Mouse (Mus musculus): ENCODE data around the gene AC140267.1. TPM values are rescaled to one million over a fixed set of nuclear protein-coding genes. Genes with fewer than 3 reads are reported as not detected.

AC140267.1 gene
- polyA plus RNA-seq, 1 experiment from 2014 or later: not detected

DNA sequence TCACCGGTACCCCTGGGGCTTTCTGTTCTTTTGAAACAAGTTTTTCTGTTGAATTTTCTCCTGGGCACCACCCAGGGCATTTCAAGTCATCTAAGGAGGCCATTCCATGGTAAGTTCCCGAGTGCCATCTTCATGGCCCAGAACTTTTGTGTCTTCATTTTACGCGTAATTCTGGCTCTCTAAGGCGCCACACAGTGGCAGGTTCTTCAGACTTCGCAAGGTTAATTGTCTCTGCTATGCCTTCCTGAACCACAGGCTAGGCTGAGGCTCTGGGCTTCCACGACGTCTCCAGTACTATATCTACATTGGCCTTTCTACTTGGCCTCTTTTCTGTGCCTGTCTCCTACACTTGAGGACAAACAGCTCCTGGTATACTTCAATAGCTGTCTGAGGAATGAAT lies 14.6 kb upstream of the AC140267.1 start:
- H3K36me3 ChIP-seq (ENCODE audit: control insufficient read depth, insufficient read depth, low read length): no peaks in the 10 kb centered on the region
- 0 out of 2 replicates have a peak, but pooled peaks cover 3% of the 10 kb centered on the region for H3K4me1 ChIP-seq (replicated peaks; ENCODE audit: control insufficient read depth, insufficient read depth, low read length)
- 68% methylated on average over 8 of the region's 8 CpGs for WGBS
- no peak overlapping the region for H3K27ac ChIP-seq (ENCODE audit: low read depth, low read length)
- DNase-seq (ENCODE audit: low spot score) (no peak), ATAC-seq (replicated peaks; ENCODE audit: low FRiP score) (no peak)
- H3K27me3 ChIP-seq (ENCODE audit: control insufficient read depth, insufficient read depth, low read length): no peaks in the 10 kb centered on the region
- H3K9me3 ChIP-seq (ENCODE audit: control insufficient read depth, low read length): no peaks in the 10 kb centered on the region
- no peak overlapping the region for H3K4me2 ChIP-seq (ENCODE audit: low read depth, low read length, severe bottlenecking)
- H3K9ac ChIP-seq (ENCODE audit: low read length): no peak overlapping the region
- H3K4me3 ChIP-seq (ENCODE audit: low read depth, low read length): no peak overlapping the region

DNA sequence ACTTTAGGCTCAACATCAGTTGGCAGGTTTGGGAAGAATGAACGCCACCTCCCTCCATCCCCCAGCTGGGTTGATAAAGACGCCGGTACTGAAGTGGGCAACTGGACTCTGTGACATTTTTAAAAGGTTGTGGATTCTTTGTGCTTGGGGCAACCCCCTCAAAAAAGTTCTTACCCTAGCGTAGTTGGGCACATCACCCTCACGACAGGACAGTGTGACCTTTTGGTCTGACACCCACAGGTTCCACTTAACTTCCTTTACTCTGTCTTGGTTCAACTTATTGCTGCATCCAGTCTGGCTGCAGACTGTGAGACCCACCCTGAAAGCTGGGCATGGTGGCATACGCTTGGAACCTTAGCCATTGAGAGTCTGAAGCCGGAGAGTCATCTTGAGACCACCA lies 11.9 kb upstream of the AC140267.1 start:
- WGBS: 93% methylated on average over 7 of the region's 7 CpGs
- ATAC-seq (replicated peaks; ENCODE audit: low FRiP score): no peak

DNA sequence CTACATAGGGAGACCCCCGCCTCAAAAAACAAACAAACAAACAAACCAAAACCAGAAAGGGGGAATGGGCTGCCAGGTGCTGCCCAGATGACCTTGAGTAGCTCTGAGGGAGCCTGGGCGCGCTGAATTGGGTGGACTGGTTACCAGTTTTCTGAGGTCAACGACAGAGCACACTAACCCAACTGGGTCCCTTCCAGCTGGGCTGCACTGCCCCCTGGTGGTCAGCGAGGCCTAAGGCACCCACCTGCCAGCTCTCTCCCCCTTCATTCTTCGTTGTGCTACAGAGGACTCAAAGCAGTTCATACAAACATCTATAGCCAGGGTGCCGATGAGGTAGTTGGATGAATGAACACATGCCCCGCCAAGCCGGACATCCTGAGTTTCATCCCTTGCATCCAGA lies 10.4 kb upstream of the AC140267.1 start:
- Histone ChIP-seq H3K4me2 (ENCODE audit: low read depth, low read length, severe bottlenecking) (no peak overlapping the region), H3K27me3 (ENCODE audit: control insufficient read depth, insufficient read depth, low read length) (no peaks in the 10 kb centered on the region), H3K4me1 (replicated peaks; ENCODE audit: control insufficient read depth, insufficient read depth, low read length) (no peaks in the 10 kb centered on the region), H3K4me3 (ENCODE audit: low read depth, low read length) (no peak overlapping the region), H3K9ac (ENCODE audit: low read length) (no peak overlapping the region), H3K27ac (ENCODE audit: low read depth, low read length) (no peak overlapping the region), H3K36me3 (ENCODE audit: control insufficient read depth, insufficient read depth, low read length) (no peaks in the 10 kb centered on the region), H3K9me3 (ENCODE audit: control insufficient read depth, low read length) (no peaks in the 10 kb centered on the region)
- ATAC-seq (replicated peaks; ENCODE audit: low FRiP score) (no peak), DNase-seq (ENCODE audit: low spot score) (peak; percentile 89)
- 23% methylated on average over 9 of the region's 9 CpGs for WGBS

More for the DNA sequence above, 11.9 kb upstream of the AC140267.1 start:
- Histone ChIP-seq H3K4me2 (ENCODE audit: low read depth, low read length, severe bottlenecking) (no peak overlapping the region), H3K36me3 (ENCODE audit: control insufficient read depth, insufficient read depth, low read length) (no peaks in the 10 kb centered on the region), H3K9ac (ENCODE audit: low read length) (no peak overlapping the region), H3K9me3 (ENCODE audit: control insufficient read depth, low read length) (no peaks in the 10 kb centered on the region), H3K27me3 (ENCODE audit: control insufficient read depth, insufficient read depth, low read length) (no peaks in the 10 kb centered on the region), H3K4me1 (replicated peaks; ENCODE audit: control insufficient read depth, insufficient read depth, low read length) (0 out of 2 replicates have a peak, but pooled peaks cover 3% of the 10 kb centered on the region), H3K4me3 (ENCODE audit: low read depth, low read length) (no peak overlapping the region), H3K27ac (ENCODE audit: low read depth, low read length) (no peak overlapping the region)
- DNase-seq (ENCODE audit: low spot score): no peak

DNA sequence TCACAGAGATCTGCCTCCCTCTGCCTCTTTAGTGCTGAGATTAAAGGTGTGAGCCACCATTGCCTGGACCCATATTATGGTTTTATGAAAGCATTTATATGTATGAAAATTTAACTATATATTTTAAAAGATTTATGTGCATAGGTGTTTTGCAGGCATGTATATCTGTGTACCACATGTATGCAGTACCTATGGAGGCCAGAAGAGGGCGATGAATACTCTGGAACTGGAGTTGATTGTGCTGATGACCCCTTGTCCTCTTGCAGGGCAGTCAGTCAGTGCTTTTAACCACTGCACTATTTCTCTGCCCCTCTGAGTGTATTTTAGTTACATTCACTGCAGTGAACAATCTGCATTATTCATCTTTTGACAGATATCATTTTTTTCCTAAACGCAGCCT lies 9.8 kb upstream of the AC140267.1 start:
- Histone ChIP-seq H3K9ac (ENCODE audit: low read length) (no peak overlapping the region), H3K4me1 (replicated peaks; ENCODE audit: control insufficient read depth, insufficient read depth, low read length) (no peaks in the 10 kb centered on the region), H3K9me3 (ENCODE audit: control insufficient read depth, low read length) (no peaks in the 10 kb centered on the region), H3K4me3 (ENCODE audit: low read depth, low read length) (no peak overlapping the region), H3K27ac (ENCODE audit: low read depth, low read length) (no peak overlapping the region), H3K4me2 (ENCODE audit: low read depth, low read length, severe bottlenecking) (no peak overlapping the region), H3K27me3 (ENCODE audit: control insufficient read depth, insufficient read depth, low read length) (no peaks in the 10 kb centered on the region), H3K36me3 (ENCODE audit: control insufficient read depth, insufficient read depth, low read length) (no peaks in the 10 kb centered on the region)
- ATAC-seq (replicated peaks; ENCODE audit: low FRiP score): no peak
- peak; percentile 68 for DNase-seq (ENCODE audit: low spot score)
- WGBS: 43% methylated on average over 2 of the region's 2 CpGs

DNA sequence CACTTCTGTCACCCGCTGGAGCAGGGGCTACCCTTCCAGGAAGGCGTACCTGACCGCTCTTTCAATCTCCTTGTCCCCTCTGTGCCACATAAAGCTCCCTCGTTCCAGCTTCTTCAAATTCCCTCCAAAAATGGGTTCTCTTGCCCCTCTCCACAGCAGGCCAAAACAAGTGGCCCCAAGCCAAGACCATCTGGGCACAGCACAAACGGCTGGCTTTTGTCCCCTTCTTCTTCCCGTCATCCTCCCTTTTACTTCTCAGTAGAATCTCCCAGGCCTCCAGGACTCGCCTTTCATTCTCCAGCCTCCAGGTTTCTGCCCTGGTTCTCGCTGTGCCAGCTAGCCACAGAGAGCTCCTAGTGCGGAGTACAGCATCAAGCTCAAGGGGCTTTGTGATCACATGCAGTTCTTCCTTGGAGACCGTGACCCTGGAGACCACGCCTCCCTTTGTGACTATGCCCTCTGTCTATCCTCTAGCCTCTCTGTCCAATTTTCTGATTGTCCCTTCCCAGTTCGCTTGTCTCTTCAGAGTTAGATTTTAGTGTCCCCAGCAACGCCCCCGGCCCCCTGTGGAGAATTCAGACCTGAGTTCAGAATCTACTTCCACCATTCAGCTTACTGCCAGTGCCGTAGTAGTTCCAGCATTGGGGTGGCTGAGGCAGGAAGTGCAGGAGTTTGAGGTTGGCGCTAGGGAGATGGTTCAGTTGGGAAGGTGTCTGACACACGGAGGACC lies 7.4 kb upstream of the AC140267.1 start:
- Histone ChIP-seq H3K4me1 (replicated peaks; ENCODE audit: control insufficient read depth, insufficient read depth, low read length) (no peaks in the 10 kb centered on the region), H3K27ac (ENCODE audit: low read depth, low read length) (no peak overlapping the region), H3K4me3 (ENCODE audit: low read depth, low read length) (no peak overlapping the region), H3K27me3 (ENCODE audit: control insufficient read depth, insufficient read depth, low read length) (no peaks in the 10 kb centered on the region), H3K9me3 (ENCODE audit: control insufficient read depth, low read length) (no peaks in the 10 kb centered on the region), H3K4me2 (ENCODE audit: low read depth, low read length, severe bottlenecking) (no peak overlapping the region), H3K9ac (ENCODE audit: low read length) (peak overlapping the region; percentile 24; the same call in 1 of the 2 replicates), H3K36me3 (ENCODE audit: control insufficient read depth, insufficient read depth, low read length) (no peaks in the 10 kb centered on the region)
- 73% methylated on average over 17 of the region's 17 CpGs for WGBS
- DNase-seq (ENCODE audit: low spot score) (no peak), ATAC-seq (replicated peaks; ENCODE audit: low FRiP score) (no peak)

DNA sequence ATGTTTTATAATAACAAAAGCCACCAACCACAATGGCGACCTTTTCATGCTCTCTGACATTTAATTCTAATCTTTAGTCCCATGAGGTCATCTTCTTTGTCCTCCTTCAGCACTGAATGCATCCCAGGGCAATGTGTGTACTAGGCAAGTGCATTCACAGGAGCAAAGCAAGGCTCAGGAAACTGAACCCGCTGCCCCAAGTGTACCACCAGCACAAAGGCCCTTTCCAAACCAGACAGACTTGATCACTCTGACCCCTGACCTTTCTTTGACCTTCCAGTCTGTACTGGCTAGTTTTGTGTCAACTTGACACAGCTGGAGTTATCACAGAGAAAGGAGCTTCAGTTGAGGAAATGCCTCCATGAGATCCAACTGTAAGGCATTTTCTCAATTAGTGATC lies 3.3 kb upstream of the AC140267.1 start:
- Histone ChIP-seq H3K36me3 (ENCODE audit: control insufficient read depth, insufficient read depth, low read length) (peaks cover 3% of the 10 kb centered on the region; the same call in 1 of the 2 replicates), H3K9ac (ENCODE audit: low read length) (no peak overlapping the region), H3K27ac (ENCODE audit: low read depth, low read length) (no peak overlapping the region), H3K4me3 (ENCODE audit: low read depth, low read length) (no peak overlapping the region), H3K4me2 (ENCODE audit: low read depth, low read length, severe bottlenecking) (no peak overlapping the region), H3K4me1 (replicated peaks; ENCODE audit: control insufficient read depth, insufficient read depth, low read length) (peaks cover 4% of the 10 kb centered on the region; the same call in 1 of the 2 replicates), H3K9me3 (ENCODE audit: control insufficient read depth, low read length) (no peaks in the 10 kb centered on the region), H3K27me3 (ENCODE audit: control insufficient read depth, insufficient read depth, low read length) (no peaks in the 10 kb centered on the region)
- ATAC-seq (replicated peaks; ENCODE audit: low FRiP score) (no peak), DNase-seq (ENCODE audit: low spot score) (no peak)
- WGBS: 43% methylated on average over 2 of the region's 2 CpGs

DNA sequence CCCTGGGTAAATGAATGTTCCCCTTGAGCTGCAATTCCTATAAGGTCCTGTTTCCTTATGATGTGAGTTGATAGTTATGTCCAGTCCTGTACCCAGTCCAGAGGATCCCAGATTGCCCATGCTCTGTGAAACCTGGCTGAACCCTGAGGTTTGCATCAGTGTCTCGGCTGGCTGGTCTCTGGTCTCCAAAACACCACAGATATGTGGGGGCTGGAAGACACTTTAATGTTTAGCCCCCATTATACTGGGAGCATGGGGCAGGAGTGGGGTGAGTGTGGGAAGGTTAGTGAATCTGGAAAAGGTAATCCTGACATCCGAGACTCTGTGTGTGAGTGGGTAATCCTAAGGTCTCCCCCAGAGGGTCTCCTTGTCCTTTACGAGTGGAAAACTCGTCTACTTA lies 2.6 kb upstream of the AC140267.1 start:
- DNase-seq (ENCODE audit: low spot score): no peak
- Histone ChIP-seq H3K4me1 (replicated peaks; ENCODE audit: control insufficient read depth, insufficient read depth, low read length) (peaks cover 4% of the 10 kb centered on the region; the same call in 1 of the 2 replicates), H3K9ac (ENCODE audit: low read length) (0 out of 2 replicates have a peak overlapping the region, but pooled peaks have one; percentile 45), H3K4me2 (ENCODE audit: low read depth, low read length, severe bottlenecking) (peak overlapping the region; percentile 82; the same call in 1 of the 2 replicates), H3K4me3 (ENCODE audit: low read depth, low read length) (no peak overlapping the region), H3K9me3 (ENCODE audit: control insufficient read depth, low read length) (no peaks in the 10 kb centered on the region), H3K27ac (ENCODE audit: low read depth, low read length) (peak overlapping the region; percentile 59; the same call in 1 of the 2 replicates), H3K27me3 (ENCODE audit: control insufficient read depth, insufficient read depth, low read length) (no peaks in the 10 kb centered on the region), H3K36me3 (ENCODE audit: control insufficient read depth, insufficient read depth, low read length) (peaks cover 3% of the 10 kb centered on the region; the same call in 1 of the 2 replicates)
- 67% methylated on average over 4 of the region's 4 CpGs for WGBS
- peak; percentile 7; the same call in 1 of the 2 replicates for ATAC-seq (replicated peaks; ENCODE audit: low FRiP score)

DNA sequence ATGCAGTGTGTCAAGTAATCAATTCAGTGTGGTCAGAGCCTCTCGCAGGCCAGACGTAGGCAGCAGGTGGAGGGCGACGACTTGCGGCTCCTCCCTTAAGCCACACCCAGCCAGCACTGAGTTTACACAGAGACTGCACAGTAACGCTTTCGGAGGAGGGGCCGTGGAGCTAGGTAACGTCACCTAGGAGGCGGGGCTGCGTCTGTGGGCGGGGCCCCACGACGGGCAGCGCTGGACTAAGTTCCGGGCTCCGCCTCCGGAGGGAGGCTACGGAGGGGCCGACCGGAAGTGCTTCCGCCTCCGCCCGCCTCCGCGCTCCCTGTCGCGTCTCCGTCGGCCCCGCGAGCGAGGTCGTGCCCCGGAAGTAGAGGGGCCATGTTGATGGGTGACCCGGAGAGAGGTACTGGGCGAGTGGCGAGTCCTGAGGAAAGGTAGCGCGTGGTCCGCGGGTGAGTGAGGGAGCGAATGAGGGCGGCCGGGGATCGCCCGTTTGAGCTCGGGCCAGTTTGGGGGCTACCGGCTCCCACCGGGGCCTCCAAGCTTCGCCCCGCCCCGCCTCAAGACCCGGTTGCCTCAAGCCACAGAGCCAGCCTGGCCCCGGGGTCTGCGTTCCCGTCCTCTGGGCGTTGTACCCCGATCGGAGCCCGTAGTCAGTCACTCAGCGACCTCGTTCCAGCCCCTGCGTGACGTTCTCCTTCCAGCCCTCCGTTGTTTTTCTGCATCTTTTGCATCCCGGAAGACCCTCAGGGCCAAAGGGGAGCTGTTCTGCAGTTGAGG lies 1.7 kb upstream of the AC140267.1 start, which contains the start of gene Mief1:
Mief1 (plus strand) TSS at position 286 of the 777 bp plus-strand sequence.
- H3K27me3 ChIP-seq (ENCODE audit: control insufficient read depth, insufficient read depth, low read length): no peaks in the 10 kb centered on the region
- peak within 1 kb of the TSS; percentile 68; the same call in 1 of the 2 replicates for H3K27ac ChIP-seq (ENCODE audit: low read depth, low read length)
- DNase-seq (ENCODE audit: low spot score) (peak; percentile 98), ATAC-seq (replicated peaks; ENCODE audit: low FRiP score) (peak; percentile 98)
- H3K9ac ChIP-seq (ENCODE audit: low read length): peak within 1 kb of the TSS; percentile 72
- H3K4me1 ChIP-seq (replicated peaks; ENCODE audit: control insufficient read depth, insufficient read depth, low read length): peaks cover 4% of the 10 kb centered on the region; the same call in 1 of the 2 replicates
- H3K4me3 ChIP-seq (ENCODE audit: low read depth, low read length): peak within 1 kb of the TSS; percentile 89
- H3K4me2 ChIP-seq (ENCODE audit: low read depth, low read length, severe bottlenecking): peak within 1 kb of the TSS; percentile 82
- H3K9me3 ChIP-seq (ENCODE audit: control insufficient read depth, low read length): no peaks in the 10 kb centered on the region
- peaks cover 3% of the 10 kb centered on the region; the same call in 1 of the 2 replicates for H3K36me3 ChIP-seq (ENCODE audit: control insufficient read depth, insufficient read depth, low read length)
- WGBS: under 1% methylated on average over 63 of the region's 67 CpGs

Measured in forebrain, embryonic 11.5 days (tissue).